Mouse (Mus musculus) myocyte (in vitro differentiated cells): ENCODE data around the gene Lcat. TPM values are rescaled to one million over a fixed set of nuclear protein-coding genes. Genes with fewer than 3 reads are reported as not detected.

Source experiments
- H3K27me3 ChIP-seq: one replicate; pipeline ENCODE4 v1.6.1; 2011; ENCODE audit not compliant: control insufficient read depth, insufficient read depth, insufficient read length
- H3K36me3 ChIP-seq: one replicate; pipeline ENCODE4 v1.6.1; 2011; ENCODE audit not compliant: control insufficient read depth, insufficient read depth
- H3K4me2 ChIP-seq: one replicate; pipeline ENCODE4 v1.6.1; 2011; ENCODE audit warnings: low read depth, control low read depth
- H3K4me3 ChIP-seq: one replicate; pipeline ENCODE4 v1.5.1; 2011; ENCODE audit warnings: mild to moderate bottlenecking, control low read depth, moderate library complexity
- H3K79me2 ChIP-seq: one replicate; pipeline ENCODE4 v1.6.1; 2011; ENCODE audit not compliant: control insufficient read depth, insufficient read depth
- H3ac ChIP-seq: one replicate; pipeline ENCODE4 v1.6.1; 2011; ENCODE audit not compliant: control insufficient read depth, insufficient read length
- CEBPB ChIP-seq: IDR thresholded peaks from 2 replicates; pipeline ENCODE4 v1.6.1; 2011; ENCODE audit warnings: mild to moderate bottlenecking, moderate library complexity; ENCODE audit not compliant: poor library complexity, insufficient read depth, severe bottlenecking
- E2F4 ChIP-seq: IDR thresholded peaks from one replicate; pipeline ENCODE4 v1.6.1; 2011; ENCODE audit warnings: mild to moderate bottlenecking, control low read depth, moderate library complexity; ENCODE audit not compliant: insufficient read depth
- MAX ChIP-seq: IDR thresholded peaks from one replicate; pipeline ENCODE4 v1.6.1; 2011; ENCODE audit warnings: low read depth, mild to moderate bottlenecking, control low read depth
- MYOD1 ChIP-seq, 3 experiments: IDR thresholded peaks; one replicate each; pipeline ENCODE4 v1.6.1; 2011; ENCODE audit warnings: control low read depth in 2 of 3, low read depth in 2 of 3, mild to moderate bottlenecking in 2 of 3, moderate library complexity in 1 of 3; ENCODE audit not compliant: insufficient read length in 2 of 3, control insufficient read depth in 1 of 3
- MYOG ChIP-seq, 3 experiments: IDR thresholded peaks; one replicate each; pipeline ENCODE4 v1.6.1; 2011; ENCODE audit warnings: control low read depth in 2 of 3, low read depth in 2 of 3, mild to moderate bottlenecking in 2 of 3; ENCODE audit not compliant: insufficient read length in 2 of 3, control insufficient read depth in 1 of 3, insufficient read depth in 1 of 3
- POLR2A ChIP-seq: IDR thresholded peaks from one replicate; pipeline ENCODE4 v1.6.1; 2011; ENCODE audit warnings: low read depth, mild to moderate bottlenecking, control low read depth, moderate library complexity; ENCODE audit not compliant: insufficient read length
- POLR2AphosphoS2 ChIP-seq: IDR thresholded peaks from one replicate; pipeline ENCODE4 v1.6.1; 2011; ENCODE audit warnings: low read depth, control low read depth; ENCODE audit not compliant: insufficient read length
- REST ChIP-seq: IDR thresholded peaks from one replicate; pipeline ENCODE4 v1.6.1; 2011; ENCODE audit warnings: mild to moderate bottlenecking, control low read depth, moderate library complexity; ENCODE audit not compliant: insufficient read depth, insufficient read length
- SRF ChIP-seq: IDR thresholded peaks from one replicate; pipeline ENCODE4 v1.6.1; 2011; ENCODE audit warnings: low read depth; ENCODE audit not compliant: control insufficient read depth, insufficient read length
- TCF12 ChIP-seq: IDR thresholded peaks from one replicate; pipeline ENCODE4 v1.6.1; 2011; ENCODE audit warnings: mild to moderate bottlenecking, control low read depth; ENCODE audit not compliant: poor library complexity, insufficient read depth, severe bottlenecking
- TCF3 ChIP-seq: IDR thresholded peaks from one replicate; pipeline ENCODE4 v1.6.1; 2011; ENCODE audit warnings: low read depth, control low read depth; ENCODE audit not compliant: insufficient read length
- USF1 ChIP-seq: IDR thresholded peaks from one replicate; pipeline ENCODE4 v1.6.1; 2011; ENCODE audit warnings: low read depth, mild to moderate bottlenecking, control low read depth, moderate library complexity
- polyA plus RNA-seq: library from polyadenylated mRNA; unstranded; fragments of >200 nt; fragmentation: generic; extraction: Trizol; gene quantifications from one replicate; pipeline ENCODE4 v1.2.1, GENCODE M21; 2012; ENCODE audit warnings: missing spikeins

The Lcat gene
- polyA plus RNA-seq, 1 experiment = 1.1 TPM

DNA sequence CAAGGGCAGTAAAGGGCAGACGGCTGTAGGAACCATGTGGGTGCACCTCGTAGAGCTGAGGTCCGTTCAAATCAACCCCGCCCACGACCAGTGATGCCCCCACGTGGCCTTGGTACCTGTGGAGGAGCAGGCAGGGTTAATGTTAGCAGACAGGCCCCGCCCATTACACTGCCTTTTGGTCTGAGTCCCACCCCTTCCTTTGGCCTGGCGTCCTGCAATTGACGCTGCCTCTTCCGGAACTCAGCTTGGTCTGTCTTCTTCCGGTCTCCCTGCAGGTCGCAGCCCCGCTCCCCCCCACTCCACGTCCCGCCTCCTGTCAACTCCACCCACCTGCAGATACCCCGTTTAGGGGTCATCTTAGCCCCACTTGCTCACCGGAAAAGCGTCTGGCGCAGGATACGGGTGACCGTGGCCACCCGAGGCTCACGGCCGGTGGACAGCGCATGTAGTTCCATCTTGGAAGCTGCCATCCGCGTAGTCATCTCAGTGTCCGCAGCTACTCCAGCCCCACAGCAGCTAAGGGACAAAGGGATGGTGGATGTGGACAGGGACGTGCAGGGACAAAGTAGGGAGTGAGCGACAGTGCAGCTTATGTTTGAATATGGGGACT, 6.2 kb downstream of the Lcat start:
- Histone ChIP-seq H3K27me3 (no peaks in the 10 kb centered on the region), H3ac (peak overlapping the region; percentile 53), H3K36me3 (no peaks in the 10 kb centered on the region), H3K79me2 (no peaks in the 10 kb centered on the region), H3K4me2 (peak overlapping the region; percentile 95), H3K4me3 (peak overlapping the region; percentile 99)
- TF ChIP-seq MAX (no peak), TCF3 (no peak), POLR2A (peak; percentile 88), USF1 (peak; percentile 48), POLR2AphosphoS2 (peak; percentile 81), TCF12 (no peak), MYOG (IDR thresholded peaks at IDR 0.05; ENCODE audit: control insufficient read depth in 1 of 3, insufficient read depth in 1 of 3, insufficient read length in 2 of 3, low read depth in 2 of 3) (peak in 1 of 3 experiments; percentile 15)

DNA sequence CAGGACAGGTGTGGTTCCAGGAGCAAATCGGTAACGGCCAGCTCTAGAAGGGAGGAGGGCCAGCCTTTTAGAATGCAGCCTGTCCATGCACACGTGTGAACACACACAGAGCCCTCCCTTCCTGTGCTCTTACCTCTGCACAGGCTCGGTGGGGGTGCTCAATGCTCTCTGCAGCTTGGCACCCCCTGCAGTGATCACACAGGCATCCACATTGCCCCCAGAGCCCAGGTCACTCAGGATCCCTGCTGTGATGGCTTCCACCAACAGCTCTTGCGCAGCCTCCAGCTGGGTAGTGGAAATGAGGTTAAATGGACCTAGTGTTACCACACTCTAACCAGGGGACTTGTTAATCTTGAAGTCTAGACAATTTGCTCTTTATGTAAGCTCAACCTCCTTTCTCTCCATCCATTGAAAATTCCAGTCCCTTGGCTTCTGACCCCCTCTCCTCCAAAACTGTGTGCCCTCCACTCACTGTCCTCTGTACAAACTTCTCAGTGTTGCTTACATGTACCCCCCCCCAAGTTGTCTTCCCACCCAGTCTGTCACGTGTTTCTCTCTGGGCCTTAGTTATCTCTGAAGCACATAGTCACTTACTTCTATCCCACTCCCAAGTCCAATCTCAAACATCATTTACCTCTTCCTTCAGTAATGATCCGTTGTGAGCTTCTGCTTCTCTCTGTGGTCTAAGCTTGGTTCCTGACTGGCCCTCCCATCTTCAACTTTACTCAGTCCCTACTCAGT, 7.1 kb downstream of the Lcat start:
- no peaks in the 10 kb centered on the region for H3K27me3 ChIP-seq
- TF ChIP-seq SRF (no peak), USF1 (no peak), CEBPB (no peak), POLR2A (no peak), E2F4 (no peak), MYOD1 (IDR thresholded peaks at IDR 0.05; ENCODE audit: control insufficient read depth in 1 of 3, insufficient read length in 2 of 3, low read depth in 2 of 3) (no peak), TCF12 (no peak), POLR2AphosphoS2 (no peak), REST (no peak), MAX (no peak), MYOG (IDR thresholded peaks at IDR 0.05; ENCODE audit: control insufficient read depth in 1 of 3, insufficient read depth in 1 of 3, insufficient read length in 2 of 3, low read depth in 2 of 3) (no peak), TCF3 (no peak)
- H3K36me3 ChIP-seq = no peaks in the 10 kb centered on the region
- peak overlapping the region; percentile 95 for H3K4me2 ChIP-seq
- H3K79me2 ChIP-seq = no peaks in the 10 kb centered on the region
- H3ac ChIP-seq = peak overlapping the region; percentile 53
- H3K4me3 ChIP-seq = peak overlapping the region; percentile 99

DNA sequence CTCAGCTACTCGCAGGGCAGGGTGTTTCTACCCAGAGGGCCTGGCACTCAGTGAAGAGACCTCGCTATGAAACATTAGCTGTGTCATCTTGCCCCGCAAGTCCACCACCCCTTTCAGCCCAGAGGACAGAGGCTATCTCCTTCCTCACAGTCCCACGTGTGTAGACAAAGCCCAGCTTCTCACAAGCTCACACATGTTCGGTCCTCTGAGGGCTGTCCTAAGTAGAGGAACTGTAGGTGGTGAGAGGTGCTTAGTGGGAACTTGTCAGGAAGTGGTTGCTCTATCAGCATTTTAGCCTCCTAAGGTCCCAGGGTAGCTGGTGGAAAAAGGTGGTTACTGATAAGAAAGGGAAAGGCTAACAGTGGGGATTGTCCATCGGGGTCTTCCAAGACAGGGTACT, 8.1 kb downstream of the Lcat start:
- Histone ChIP-seq H3K4me3 (no peak overlapping the region), H3K27me3 (no peaks in the 10 kb centered on the region), H3K4me2 (no peak overlapping the region), H3K36me3 (no peaks in the 10 kb centered on the region), H3ac (no peak overlapping the region), H3K79me2 (no peaks in the 10 kb centered on the region)
- TF ChIP-seq TCF12 (no peak), POLR2AphosphoS2 (peak; percentile 15), REST (no peak)

DNA sequence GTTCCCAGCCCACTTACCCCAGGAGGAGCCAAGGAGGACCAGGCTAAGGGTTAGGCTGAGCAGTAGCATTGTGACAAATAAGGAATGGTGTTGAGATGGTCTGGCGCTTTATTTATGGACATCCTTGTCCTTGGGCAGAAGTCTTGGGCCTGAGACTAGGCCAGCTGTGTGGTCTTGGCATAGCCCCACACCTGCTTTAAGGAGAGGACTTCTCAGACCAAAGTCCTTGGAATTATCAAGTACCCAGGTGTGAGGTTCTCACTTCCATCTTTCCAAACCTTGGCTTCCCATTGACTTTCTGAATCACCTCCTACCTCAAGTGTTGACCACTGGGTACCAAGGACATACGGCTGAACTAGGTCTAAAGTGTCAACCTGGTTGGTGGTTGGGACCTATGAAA, 9.4 kb downstream of the Lcat start, which contains the start of gene Ctrl:
Gene Ctrl, minus strand, starts transcription at position 101 of the 400 bp plus-strand sequence.
- no peaks in the 10 kb centered on the region for H3K36me3 ChIP-seq
- TF ChIP-seq MYOG (IDR thresholded peaks at IDR 0.05; ENCODE audit: control insufficient read depth in 1 of 3, insufficient read depth in 1 of 3, insufficient read length in 2 of 3, low read depth in 2 of 3) = no peak
- no peak for TF ChIP-seq MAX
- TF ChIP-seq TCF3 = no peak
- no peak for TF ChIP-seq REST
- TF ChIP-seq TCF12 = no peak
- no peak for TF ChIP-seq POLR2A
- no peak for TF ChIP-seq POLR2AphosphoS2
- no peak for TF ChIP-seq CEBPB
- no peak for TF ChIP-seq SRF
- no peak for TF ChIP-seq USF1
- TF ChIP-seq MYOD1 (IDR thresholded peaks at IDR 0.05; ENCODE audit: control insufficient read depth in 1 of 3, insufficient read length in 2 of 3, low read depth in 2 of 3) = no peak
- no peak for TF ChIP-seq E2F4
- H3K4me2 ChIP-seq = no peak within 1 kb of the TSS
- no peaks in the 10 kb centered on the region for H3K79me2 ChIP-seq
- no peaks in the 10 kb centered on the region for H3K27me3 ChIP-seq
- H3ac ChIP-seq = no peak within 1 kb of the TSS
- no peak within 1 kb of the TSS for H3K4me3 ChIP-seq
